8 mouse cellular contexts compared by ENCODE assay signal in the genomic region with DNA sequence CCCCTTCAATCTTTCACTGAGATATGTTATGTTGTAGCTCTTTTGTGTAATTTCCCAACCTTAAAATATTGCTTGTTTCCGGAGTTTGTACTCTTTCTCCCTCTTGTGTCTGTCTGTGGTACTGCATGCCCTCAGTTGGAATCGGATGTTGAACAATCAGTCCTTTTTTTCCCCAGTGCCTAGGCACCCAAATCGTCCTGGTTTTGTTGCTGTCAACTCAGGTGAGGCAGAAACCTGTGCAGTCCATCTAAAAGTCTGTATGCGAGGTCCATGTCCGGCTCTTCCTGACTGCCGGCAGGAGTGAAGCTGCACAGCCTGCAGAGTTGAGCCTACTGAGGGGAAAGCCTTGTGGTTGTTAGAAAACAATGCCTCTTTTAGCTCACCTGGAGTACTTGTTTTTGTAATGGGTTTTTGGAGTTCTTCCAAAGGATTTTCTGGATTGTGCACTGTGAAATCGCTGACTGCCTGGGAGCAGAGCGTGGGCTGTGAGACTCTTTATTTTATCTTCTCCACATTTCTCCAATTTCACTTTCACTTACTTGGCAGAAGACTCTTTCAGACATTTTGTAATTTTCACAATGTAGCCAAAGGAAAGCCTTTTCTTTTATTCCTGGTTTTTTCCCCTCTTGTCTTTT. TPM values are rescaled to one million over a fixed set of nuclear protein-coding genes. Genes with fewer than 3 reads are reported as not detected.
A peak's percentile ranks its signal among the peaks of the same experiment; 100 is the strongest.
DNase-seq lines count a peak whose midpoint lies in the region; ATAC-seq lines count a peak whose summit lies in the region.

No protein-coding gene starts in this region.

- H3K9ac ChIP-seq in hindbrain, embryonic 12.5 days = no peak overlapping the region

- H3K27me3 ChIP-seq in hindbrain, embryonic 10.5 days (ENCODE audit: insufficient read depth, poor library complexity, severe bottlenecking) = no peaks in the 10 kb centered on the region
- H3K27me3 ChIP-seq in hindbrain, embryonic 12.5 days = no peaks in the 10 kb centered on the region
- H3K27me3 ChIP-seq in splenic B cell, adult 2 months (ENCODE audit: control insufficient read depth, insufficient read depth, low read length, poor library complexity, severe bottlenecking) = no peaks in the 10 kb centered on the region

- no peaks in the 10 kb centered on the region for H3K9me3 ChIP-seq in hindbrain, embryonic 10.5 days
- no peaks in the 10 kb centered on the region for H3K9me3 ChIP-seq in hindbrain, embryonic 12.5 days (replicated peaks)

- no peak overlapping the region for H3K4me3 ChIP-seq in hindbrain, embryonic 10.5 days
- H3K4me3 ChIP-seq in hindbrain, embryonic 12.5 days = no peak overlapping the region

- peak; percentile 46 for DNase-seq in hindbrain, embryonic 10.5 days (ENCODE audit: low spot score)
- DNase-seq in ZHBTc4 (ENCODE audit: low read depth, low spot score) = peak; percentile 64
- DNase-seq in cerebellum, postnatal 25 days = peak; percentile 41 to 72
- DNase-seq in layer of hippocampus, postnatal 36 days = peak; percentile 32 to 64
- peak; percentile 61 for DNase-seq in mesoderm, embryonic 11.5 days (ENCODE audit: low read depth, low spot score)
- DNase-seq in splenic B cell, adult 2 months (ENCODE audit: low read depth, low spot score) = peak; percentile 81

- no peak overlapping the region for H3K4me2 ChIP-seq in hindbrain, embryonic 12.5 days (replicated peaks)

- ATAC-seq in hindbrain, embryonic 12.5 days (ENCODE audit: low FRiP score) = no peak
- ATAC-seq in granulocyte monocyte progenitor cell, adult 5-6 weeks (replicated peaks; ENCODE audit: poor library complexity, severe bottlenecking) = peak; percentile 80

- H3K36me3 ChIP-seq in hindbrain, embryonic 10.5 days = peaks cover 50% of the 10 kb centered on the region
- H3K36me3 ChIP-seq in hindbrain, embryonic 12.5 days = peaks cover 17% of the 10 kb centered on the region
- H3K36me3 ChIP-seq in splenic B cell, adult 2 months (ENCODE audit: control insufficient read depth, insufficient read depth, low read length, poor library complexity, severe bottlenecking) = peaks cover 7% of the 10 kb centered on the region; the same call in 1 of the 2 replicates

- 65% methylated on average over 8 of the region's 8 CpGs for WGBS in hindbrain, embryonic 10.5 days
- 60% methylated on average over 8 of the region's 8 CpGs for WGBS in hindbrain, embryonic 12.5 days

- H3K27ac ChIP-seq in hindbrain, embryonic 10.5 days = no peak overlapping the region
- no peak overlapping the region for H3K27ac ChIP-seq in hindbrain, embryonic 12.5 days

- H3K4me1 ChIP-seq in hindbrain, embryonic 10.5 days (replicated peaks) = no peaks in the 10 kb centered on the region
- no peaks in the 10 kb centered on the region for H3K4me1 ChIP-seq in hindbrain, embryonic 12.5 days

RNA-seq across cellular contexts. Expression of gene Tax1bp1, which starts 11.4 kb away (rescaled TPM):
- polyA plus RNA-seq in hindbrain, embryonic 10.5 days (2016; fragmentation: Nextera tagmentation; extraction: Ambion mirVana) = 107 and 127 TPM in 2 replicates
- polyA plus RNA-seq in hindbrain, embryonic 12.5 days (2016; fragmentation: Nextera tagmentation; extraction: Ambion mirVana) = 144 and 151 TPM in 2 replicates
- total RNA-seq in granulocyte monocyte progenitor cell, adult 5-6 weeks (2014; fragmentation: Nextera tagmentation) = 155 and 165 TPM in 2 replicates
- total RNA-seq in granulocyte monocyte progenitor cell, adult 5-6 weeks (2017) = 339 and 381 TPM in 2 replicates
- 100 to 1,000 TPM; 128 to 129 TPM for total RNA-seq in layer of hippocampus, postnatal 36 days (2021)
